Mouse (Mus musculus): ENCODE results near the gene Zglp1.

GRCm38 (mm10) chr9:21030781-21031250 is 36.1 kb downstream of the Zglp1 start:
- TF ChIP-seq CTCF (IDR thresholded peaks at IDR 0.05 in 2 of 3, conservative IDR thresholded peaks at IDR 0.05 in 1 of 3; ENCODE audit: control insufficient read depth in 1 of 3, insufficient read depth in 1 of 3, low read depth in 2 of 3, low read length in 3 of 3, poor library complexity in 1 of 3, severe bottlenecking in 1 of 3), result peak in 1 of 3 experiments; percentile 87; a peak in 2 of 6 replicates
- no peak for TF ChIP-seq RAD21 (IDR thresholded peaks at IDR 0.05; ENCODE audit: low read depth, low read length)
- no peak for TF ChIP-seq TCF12 (IDR thresholded peaks at IDR 0.05; ENCODE audit: low read depth, low read length)
- no peak for TF ChIP-seq SIN3A (IDR thresholded peaks at IDR 0.05; ENCODE audit: low read length)
- TF ChIP-seq POLR2A (IDR thresholded peaks at IDR 0.05; ENCODE audit: control insufficient read depth in 1 of 2, insufficient read depth in 1 of 2, low read depth in 1 of 2, low read length in 2 of 2, poor library complexity in 1 of 2), result no peak
- TF ChIP-seq EP300 (IDR thresholded peaks at IDR 0.05; ENCODE audit: low read depth in 1 of 2, low read length in 2 of 2), result no peak
- TF ChIP-seq GATA1 (IDR thresholded peaks at IDR 0.05; ENCODE audit: low read depth, low read length), result peak; percentile 90
- no peak for TF ChIP-seq USF2 (IDR thresholded peaks at IDR 0.05; ENCODE audit: borderline replicate concordance in 1 of 2, insufficient read depth in 1 of 2, low read depth in 1 of 2, low read length in 2 of 2)
- no peak for TF ChIP-seq KAT2A (conservative IDR thresholded peaks at IDR 0.05; ENCODE audit: low read depth, low read length)
- TF ChIP-seq CHD1 (IDR thresholded peaks at IDR 0.05; ENCODE audit: low read depth, low read length), result no peak
- TF ChIP-seq MAZ (IDR thresholded peaks at IDR 0.05; ENCODE audit: low read depth, low read length), result no peak
- TF ChIP-seq HCFC1 (IDR thresholded peaks at IDR 0.05; ENCODE audit: low read depth, low read length), result no peak
- no peak for TF ChIP-seq NELFE (IDR thresholded peaks at IDR 0.05; ENCODE audit: low read depth, low read length)

Data from MEL (cell line).